Mouse (Mus musculus) right cerebral cortex, adult 18-20 months (tissue): Measurements from ENCODE around the gene Atxn3.
"Not testable (repeated sequence)": the region's sequence is repeated elsewhere in the genome, so short reads cannot be mapped to it uniquely, and the experiment has no call there.

ENCODE experiments used
- DNase-seq: peaks from one replicate; pipeline ENCODE4 v3.0.0; 2022; ENCODE audit warnings: mixed read lengths

The Atxn3 gene

GRCm38 (mm10) chr12:101957942-101958544 lies at the start of gene Atxn3:
Gene Atxn3 (minus strand): TSS chr12:101958246.
- peak; percentile 98 for DNase-seq

- DNase-seq = no peak
These were observed 42.7 kb upstream of the Atxn3 start for GRCm38 (mm10) chr12:102000785-102001184.

GRCm38 (mm10) chr12:101998929-101999328 lies 40.9 kb upstream of the Atxn3 start:
- DNase-seq = no peak

- no peak for DNase-seq
These were observed 36.8 kb upstream of the Atxn3 start for GRCm38 (mm10) chr12:101994576-101995467.

- no peak for DNase-seq
These were observed 29.6 kb upstream of the Atxn3 start for GRCm38 (mm10) chr12:101987659-101988058.

- DNase-seq = no peak
These were observed 27.1 kb upstream of the Atxn3 start for GRCm38 (mm10) chr12:101985110-101985509.

- no peak for DNase-seq
These were observed 24.9 kb upstream of the Atxn3 start for GRCm38 (mm10) chr12:101982977-101983376.

- DNase-seq = no peak
These were observed 23.5 kb upstream of the Atxn3 start for GRCm38 (mm10) chr12:101981559-101981958.

GRCm38 (mm10) chr12:101980266-101980665 lies 22.2 kb upstream of the Atxn3 start:
- DNase-seq = no peak

- no peak for DNase-seq
These were observed 21.2 kb upstream of the Atxn3 start for GRCm38 (mm10) chr12:101979213-101979750.

GRCm38 (mm10) chr12:101978588-101978987 lies 20.5 kb upstream of the Atxn3 start:
- DNase-seq = no peak

- no peak for DNase-seq
These were observed 20.1 kb upstream of the Atxn3 start for GRCm38 (mm10) chr12:101978162-101978561.

- DNase-seq = no peak
These were observed 19.4 kb upstream of the Atxn3 start for GRCm38 (mm10) chr12:101977404-101977915.

GRCm38 (mm10) chr12:101976651-101977403 lies 18.8 kb upstream of the Atxn3 start:
- DNase-seq = no peak

GRCm38 (mm10) chr12:101975601-101976571 lies 17.8 kb upstream of the Atxn3 start, which contains the start of gene Cpsf2:
Gene Cpsf2 (plus strand): TSS chr12:101975988.
- peak; percentile 87 for DNase-seq

GRCm38 (mm10) chr12:101975167-101975600 lies 17.1 kb upstream of the Atxn3 start:
- DNase-seq = no peak

GRCm38 (mm10) chr12:101974571-101974970 lies 16.5 kb upstream of the Atxn3 start:
- no peak for DNase-seq

GRCm38 (mm10) chr12:101972230-101972629 lies 14.2 kb upstream of the Atxn3 start:
- DNase-seq = no peak

GRCm38 (mm10) chr12:101971311-101971710 lies 13.3 kb upstream of the Atxn3 start:
- no peak for DNase-seq

GRCm38 (mm10) chr12:101958960-101959780 lies 1.1 kb upstream of the Atxn3 start:
- not testable (repeated sequence) for DNase-seq

- DNase-seq = no peak
These were observed 510 bp upstream of the Atxn3 start for GRCm38 (mm10) chr12:101958556-101958955.
